Mouse (Mus musculus): Measurements from ENCODE around the gene Mup6. TPM values are rescaled to one million over a fixed set of nuclear protein-coding genes. Genes with fewer than 3 reads are reported as not detected.
"Not testable (repeated sequence)": the region's sequence is repeated elsewhere in the genome, so short reads cannot be mapped to it uniquely, and the experiment has no call there.

The Mup6 gene
- polyA plus RNA-seq, 1 experiment from 2014 or later, result not detected

- H3K4me3 ChIP-seq; H3K27ac ChIP-seq; H3K27me3 ChIP-seq; H3K4me2 ChIP-seq (replicated peaks); H3K9me3 ChIP-seq; H3K4me1 ChIP-seq; H3K9ac ChIP-seq; H3K36me3 ChIP-seq; ATAC-seq (ENCODE audit: low FRiP score, low read depth): not testable (repeated sequence)
- 56% methylated on average over 13 of the region's 13 CpGs for WGBS
Measured at GRCm38 (mm10) chr4:60029334-60030111, 65.4 kb downstream of the Mup6 start.

Other genes with a start within 250 kb of the Mup6 start
- 60.7 and 61.0 TPM in 2 replicates for gene Inip, start 162.7 kb upstream of the Mup6 start, polyA plus RNA-seq (2015; fragmentation: Nextera tagmentation; extraction: Ambion mirVana)
- gene Snx30, start 158.5 kb upstream of the Mup6 start, polyA plus RNA-seq (2015; fragmentation: Nextera tagmentation; extraction: Ambion mirVana), result 8.0 and 11.2 TPM in 2 replicates
- 0.06 TPM in 1 of 2 replicates, not detected in the other for gene Slc46a2, start 49.2 kb upstream of the Mup6 start, polyA plus RNA-seq (2015; fragmentation: Nextera tagmentation; extraction: Ambion mirVana)
- not detected in 2 replicates for gene Mup4, start 3.6 kb upstream of the Mup6 start, polyA plus RNA-seq (2015; fragmentation: Nextera tagmentation; extraction: Ambion mirVana)
- gene Mup7, start 106.2 kb downstream of the Mup6 start, polyA plus RNA-seq (2015; fragmentation: Nextera tagmentation; extraction: Ambion mirVana), result not detected in 2 replicates
- gene Mup2, start 190.0 kb downstream of the Mup6 start, polyA plus RNA-seq (2015; fragmentation: Nextera tagmentation; extraction: Ambion mirVana), result 0.27 TPM in 1 of 2 replicates, not detected in the other

All from limb, embryonic 13.5 days (tissue).